Mouse (Mus musculus) erythroblast, embryonic 14.5 days (primary cell): ENCODE measurements around the gene Tmprss12. TPM values are rescaled to one million over a fixed set of nuclear protein-coding genes. Genes with fewer than 3 reads are reported as not detected.
"Not testable (repeated sequence)": the region's sequence is repeated elsewhere in the genome, so short reads cannot be mapped to it uniquely, and the experiment has no call there.

Experiments
- H3K27me3 ChIP-seq: 2 replicates; pipeline ENCODE4 v1.6.1; 2012; ENCODE audit warnings: inconsistent platforms; ENCODE audit not compliant: control insufficient read depth
- H3K36me3 ChIP-seq: 2 replicates; pipeline ENCODE4 v1.6.1; 2012; ENCODE audit warnings: mild to moderate bottlenecking, inconsistent platforms; ENCODE audit not compliant: control insufficient read depth
- H3K4me1 ChIP-seq: 2 replicates; pipeline ENCODE4 v1.6.1; 2012; ENCODE audit warnings: inconsistent platforms; ENCODE audit not compliant: control insufficient read depth
- H3K4me3 ChIP-seq: replicated peaks from 2 replicates; pipeline ENCODE3; 2012; ENCODE audit warnings: moderate library complexity, mild to moderate bottlenecking, inconsistent platforms
- H3K9me3 ChIP-seq: 2 replicates; pipeline ENCODE4 v1.6.1; 2012; ENCODE audit warnings: low read length, inconsistent platforms, mixed read lengths; ENCODE audit not compliant: control insufficient read depth
- GATA1 ChIP-seq: IDR thresholded peaks from 2 replicates; pipeline ENCODE4 v1.6.1; 2012; ENCODE audit warnings: low read length, inconsistent platforms, mixed read lengths
- TAL1 ChIP-seq: IDR thresholded peaks from 3 replicates; pipeline ENCODE4 v1.6.1; 2012; ENCODE audit warnings: low read length, inconsistent platforms, mixed read lengths
- polyA plus RNA-seq: library from polyadenylated mRNA; stranded (reverse); fragments of >175 nt; gene quantifications from 2 replicates; pipeline ENCODE4 v1.2.3, GENCODE M21; 2012

Tmprss12 gene
- polyA plus RNA-seq, 1 experiment, result not detected

DNA sequence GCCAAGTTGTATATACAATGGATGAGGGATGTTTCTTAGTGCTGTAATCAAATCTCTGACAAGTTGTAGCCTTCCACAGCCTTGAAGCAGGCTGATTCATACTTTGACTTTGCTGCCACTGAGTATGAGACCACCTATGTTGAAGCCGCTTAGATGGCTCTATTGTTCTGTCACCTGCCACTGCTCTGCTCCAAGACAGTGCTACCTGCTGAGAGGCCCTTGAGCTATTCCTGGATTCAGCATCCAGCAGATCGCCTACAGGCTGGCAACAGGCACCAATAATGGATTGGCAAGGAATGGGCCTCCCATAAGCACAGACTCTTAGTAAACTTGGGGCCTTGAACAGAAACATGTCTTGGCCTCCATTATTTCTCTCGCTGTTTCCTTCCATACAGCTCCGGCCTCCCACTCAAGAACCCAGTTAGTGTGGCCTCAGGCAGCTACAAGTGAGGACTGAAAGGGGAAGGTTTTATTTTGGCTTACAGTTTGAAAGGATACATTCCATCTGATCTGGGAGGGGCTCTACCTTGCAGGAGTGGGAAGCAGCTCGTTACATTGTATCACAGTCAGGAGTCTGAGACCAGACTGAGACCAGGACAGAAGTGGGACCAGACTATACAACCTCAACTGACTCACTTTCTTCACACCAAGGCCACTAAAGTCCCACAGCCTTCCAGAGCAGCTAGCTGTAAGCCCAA, 34.0 kb downstream of the Tmprss12 start:
- Histone ChIP-seq H3K4me1 (peaks cover 4% of the 10 kb centered on the region; the same call in 1 of the 2 replicates), H3K9me3 (peaks cover 5% of the 10 kb centered on the region; the same call in 1 of the 2 replicates), H3K36me3 (peaks cover 40% of the 10 kb centered on the region), H3K4me3 (no peak overlapping the region), H3K27me3 (no peaks in the 10 kb centered on the region)
- TF ChIP-seq TAL1, result no peak
- no peak for TF ChIP-seq GATA1

GRCm38 (mm10) chr15:100318014-100318671, 37.5 kb downstream of the Tmprss12 start:
- H3K27me3 ChIP-seq, H3K9me3 ChIP-seq, H3K4me3 ChIP-seq, H3K4me1 ChIP-seq: not testable (repeated sequence)
- peaks cover 16% of the 10 kb centered on the region for H3K36me3 ChIP-seq

- Histone ChIP-seq H3K4me3 (no peak overlapping the region), H3K4me1 (peaks cover 14% of the 10 kb centered on the region), H3K9me3 (peaks cover 4% of the 10 kb centered on the region), H3K36me3 (peaks cover 1% of the 10 kb centered on the region), H3K27me3 (no peaks in the 10 kb centered on the region)
- no peak for TF ChIP-seq GATA1
- TF ChIP-seq TAL1, result no peak
These were observed 39.2 kb downstream of the Tmprss12 start for GRCm38 (mm10) chr15:100319884-100320283.

- H3K4me1 ChIP-seq, result peaks cover 14% of the 10 kb centered on the region
These were observed 39.8 kb downstream of the Tmprss12 start for GRCm38 (mm10) chr15:100320295-100320905.

DNA sequence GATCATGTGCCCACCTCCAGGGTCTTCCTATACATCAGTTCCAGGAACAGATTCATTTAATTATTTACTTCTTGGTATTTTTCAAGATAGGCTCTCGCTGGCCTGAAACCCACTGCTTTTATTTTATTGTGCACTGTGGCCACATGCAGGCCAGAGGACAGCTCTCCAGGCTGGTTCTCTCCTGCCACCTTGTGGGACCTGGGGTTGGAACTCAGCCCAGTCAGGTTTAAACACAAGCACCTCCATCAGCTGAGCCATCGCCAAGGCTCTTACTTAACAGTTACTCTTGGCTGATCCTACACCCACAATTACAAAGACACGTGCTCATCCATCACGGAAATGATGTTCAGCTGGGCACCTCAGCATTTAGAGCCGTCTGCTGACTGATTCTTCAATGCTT, 40.5 kb downstream of the Tmprss12 start:
- H3K27me3 ChIP-seq, result no peaks in the 10 kb centered on the region
- peaks cover 14% of the 10 kb centered on the region for H3K4me1 ChIP-seq
- H3K4me3 ChIP-seq, result no peak overlapping the region
- TF ChIP-seq GATA1 (no peak), TAL1 (no peak)
- H3K9me3 ChIP-seq, result peaks cover 3% of the 10 kb centered on the region
- H3K36me3 ChIP-seq, result no peaks in the 10 kb centered on the region

More at GRCm38 (mm10) chr15:100320295-100320905, 39.8 kb downstream of the Tmprss12 start:
- Histone ChIP-seq H3K27me3 (no peaks in the 10 kb centered on the region), H3K9me3 (peaks cover 3% of the 10 kb centered on the region), H3K36me3 (no peaks in the 10 kb centered on the region; the same call in 1 of the 2 replicates), H3K4me3 (no peak overlapping the region)
- TF ChIP-seq TAL1 (no peak), GATA1 (no peak)

DNA sequence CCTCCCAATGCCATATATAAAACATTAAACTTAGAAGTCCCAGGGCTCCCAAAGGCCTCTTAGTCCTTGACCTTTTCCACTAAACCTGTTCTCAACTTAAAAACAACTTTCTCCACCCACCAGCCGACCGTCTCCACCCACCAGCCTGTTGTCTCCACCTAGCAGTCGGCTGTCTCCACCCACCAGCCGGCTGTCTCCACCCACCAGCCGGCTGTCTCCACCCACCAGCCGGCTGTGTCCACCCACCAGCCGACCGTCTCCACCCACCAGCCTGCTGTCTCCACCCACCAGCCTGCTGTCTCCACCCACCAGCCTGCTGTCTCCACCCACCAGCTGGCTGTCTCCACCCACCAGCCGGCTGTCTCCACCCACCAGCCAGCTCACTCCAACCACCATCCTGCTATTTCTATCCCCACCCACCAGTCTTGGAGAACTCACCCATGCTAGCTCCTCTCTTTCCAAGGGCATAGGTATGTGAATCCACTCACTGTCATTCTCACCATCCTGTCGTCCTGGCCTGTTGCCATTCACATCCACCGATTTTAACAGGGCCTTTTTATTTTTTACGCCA, 43.5 kb downstream of the Tmprss12 start:
- Histone ChIP-seq H3K27me3 (no peaks in the 10 kb centered on the region), H3K4me3 (no peak overlapping the region), H3K4me1 (peaks cover 14% of the 10 kb centered on the region), H3K9me3 (peaks cover 3% of the 10 kb centered on the region), H3K36me3 (no peaks in the 10 kb centered on the region)
- TF ChIP-seq GATA1 (no peak), TAL1 (no peak)

DNA sequence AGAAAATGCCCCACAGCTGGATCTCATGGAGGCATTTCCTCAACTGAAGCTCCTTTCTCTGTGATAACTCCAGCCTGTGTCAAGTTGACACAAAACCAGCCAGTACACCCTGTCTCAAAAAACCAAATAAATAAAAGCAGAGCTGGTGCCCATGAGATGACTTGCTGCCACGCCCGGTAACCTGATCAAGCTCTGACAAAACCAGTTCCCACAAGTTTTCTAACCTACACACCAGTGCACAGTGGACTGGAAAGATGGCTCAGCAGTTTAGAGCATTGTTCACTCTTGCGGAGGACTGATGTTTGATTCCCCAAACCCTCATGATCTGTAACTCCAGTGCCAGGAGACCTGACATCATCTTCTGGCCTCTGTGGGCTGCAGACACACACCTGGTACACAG, 44.6 kb downstream of the Tmprss12 start:
- no peaks in the 10 kb centered on the region for H3K27me3 ChIP-seq
- H3K4me3 ChIP-seq, result no peak overlapping the region
- peaks cover 3% of the 10 kb centered on the region for H3K9me3 ChIP-seq
- no peak for TF ChIP-seq GATA1
- TF ChIP-seq TAL1, result no peak
- no peaks in the 10 kb centered on the region for H3K36me3 ChIP-seq
- H3K4me1 ChIP-seq, result peaks cover 14% of the 10 kb centered on the region

DNA sequence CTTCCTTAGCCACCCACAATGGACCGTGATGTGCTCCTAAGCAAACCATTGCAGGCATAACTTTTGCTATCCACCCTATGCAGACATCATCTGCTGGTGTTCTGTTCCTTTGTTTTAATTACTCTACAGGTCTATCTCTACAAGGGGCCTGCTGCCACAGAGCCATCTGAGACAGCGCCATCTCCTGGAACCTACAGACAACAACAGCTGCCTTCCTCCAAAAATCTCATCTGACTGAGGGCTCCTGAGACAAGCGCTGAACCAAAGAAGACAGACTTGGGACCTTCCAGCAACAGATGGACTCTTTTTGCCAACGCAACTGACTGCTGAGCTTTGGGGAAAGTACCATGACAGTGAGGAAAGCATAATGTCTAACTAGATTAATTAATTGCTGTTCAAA, 47.5 kb downstream of the Tmprss12 start:
- peaks cover 14% of the 10 kb centered on the region for H3K4me1 ChIP-seq
- H3K27me3 ChIP-seq, H3K9me3 ChIP-seq, H3K36me3 ChIP-seq, H3K4me3 ChIP-seq: not testable (repeated sequence)

DNA sequence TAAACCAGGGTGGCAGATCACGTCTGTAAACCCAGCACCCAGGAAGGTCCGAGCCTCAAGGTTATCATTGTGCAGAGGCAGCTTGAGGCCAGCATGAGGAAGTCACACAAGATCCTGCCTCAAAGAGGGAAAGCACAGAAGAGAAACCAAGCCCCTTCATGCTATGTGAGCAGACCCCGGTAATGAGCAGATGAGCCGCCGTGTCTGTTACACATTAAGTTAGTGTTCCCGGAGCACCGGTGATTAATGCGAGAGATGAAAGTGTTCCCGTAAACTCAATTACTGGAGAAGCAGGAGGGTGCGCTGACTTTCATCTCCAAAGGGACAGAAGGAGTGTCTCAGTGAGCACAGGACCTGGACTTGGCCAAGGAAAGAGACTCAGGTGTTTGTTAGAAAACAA, 48.7 kb downstream of the Tmprss12 start:
- H3K4me1 ChIP-seq, H3K36me3 ChIP-seq, H3K27me3 ChIP-seq, H3K4me3 ChIP-seq, H3K9me3 ChIP-seq: not testable (repeated sequence)
